Mouse (Mus musculus) small intestine, adult 2 months (tissue): ENCODE results near the gene Pkib.

Experiments used
- CTCF ChIP-seq: fragments of 200-500 bp; IDR thresholded peaks from 2 replicates; pipeline ENCODE4 v1.5.1; 2012; ENCODE audit warnings: low read depth, mild to moderate bottlenecking, control low read depth, inconsistent platforms, low read length, moderate library complexity, mixed read lengths; ENCODE audit not compliant: insufficient replicate concordance, insufficient read length; ENCODE audit errors: extremely low read depth
- POLR2A ChIP-seq: fragments of 200-500 bp; IDR thresholded peaks from 2 replicates; pipeline ENCODE4 v1.6.1; 2012; ENCODE audit warnings: low read depth, mild to moderate bottlenecking, control low read depth, inconsistent platforms, low read length, moderate library complexity

DNA sequence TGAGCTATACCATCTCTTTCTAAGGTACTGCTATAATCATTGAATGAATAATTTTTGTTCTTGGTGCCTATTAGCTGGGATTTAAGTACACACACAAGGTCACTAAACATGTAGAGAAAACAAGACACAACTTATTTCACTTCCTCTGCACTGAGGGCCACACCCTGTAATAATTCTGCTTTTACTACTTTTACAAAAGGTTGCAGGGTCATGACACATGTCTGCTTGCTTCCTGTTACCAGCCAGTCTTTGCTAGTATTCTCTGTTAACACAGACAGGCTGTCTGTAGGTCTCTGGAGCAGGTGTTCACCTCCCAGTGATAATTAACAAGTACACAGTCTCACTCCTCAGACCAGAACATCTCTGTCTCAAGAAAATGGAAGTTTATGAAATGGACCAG, 113.7 kb downstream of the Pkib start:
- no peak for TF ChIP-seq POLR2A
- no peak for TF ChIP-seq CTCF
